Comparison of ENCODE assay signal across 16 mouse cellular contexts in genomic region chr5:144234222-144234621, GRCm38 (mm10). TPM values are rescaled to one million over a fixed set of nuclear protein-coding genes. Genes with fewer than 3 reads are reported as not detected.
"Had no signal": no experiment of that assay in that cellular context is flagged by ENCODE, and none has a peak within 500 bp of the region (broad histone marks: within the 10 kb centered on the region; RNA-seq: fewer than 3 reads in every experiment).

No protein-coding gene starts in this region.

- H3K27ac ChIP-seq: kidney, embryonic 15.5 days; limb, embryonic 15.5 days; liver, embryonic 15.5 days; midbrain, embryonic 15.5 days; neural tube, embryonic 12.5 days; stomach, embryonic 15.5 days had no signal

- H3K4me2 ChIP-seq: kidney, embryonic 15.5 days; limb, embryonic 15.5 days; liver, embryonic 15.5 days; midbrain, embryonic 11.5 days; midbrain, embryonic 15.5 days; neural tube, embryonic 12.5 days; stomach, embryonic 15.5 days had no signal

- H3K9me3 ChIP-seq: kidney, embryonic 15.5 days; limb, embryonic 15.5 days; liver, embryonic 15.5 days; midbrain, embryonic 15.5 days; neural tube, embryonic 12.5 days; stomach, embryonic 15.5 days had no signal

- DNase-seq: kidney, postnatal 14 days; lung, postnatal 10 days; lung, postnatal 4 days; retina, postnatal 1 day; right cerebral cortex, postnatal 14 days; thymus, adult 2 months; thymus, postnatal 36 days had no signal

- H3K4me1 ChIP-seq: kidney, embryonic 15.5 days; limb, embryonic 15.5 days; liver, embryonic 15.5 days; megakaryocyte, embryonic 14.5 days; midbrain, embryonic 15.5 days; neural tube, embryonic 12.5 days; stomach, embryonic 15.5 days had no signal

- ATAC-seq: intestine, embryonic 16.5 days; midbrain, embryonic 15.5 days had no signal

- H3K27me3 ChIP-seq: kidney, embryonic 15.5 days; limb, embryonic 15.5 days; liver, embryonic 15.5 days; midbrain, embryonic 15.5 days; neural tube, embryonic 12.5 days; stomach, embryonic 15.5 days had no signal

- H3K4me3 ChIP-seq: kidney, embryonic 15.5 days; limb, embryonic 15.5 days; liver, embryonic 15.5 days; megakaryocyte, embryonic 14.5 days; midbrain, embryonic 15.5 days; neural tube, embryonic 12.5 days; stomach, embryonic 15.5 days had no signal

- H3K36me3 ChIP-seq: kidney, embryonic 15.5 days; limb, embryonic 15.5 days; liver, embryonic 15.5 days; midbrain, embryonic 15.5 days; neural tube, embryonic 12.5 days; stomach, embryonic 15.5 days had no signal

- H3K9ac ChIP-seq: kidney, embryonic 15.5 days; limb, embryonic 15.5 days; liver, embryonic 15.5 days; midbrain, embryonic 15.5 days; neural tube, embryonic 12.5 days; stomach, embryonic 15.5 days had no signal

RNA-seq across cellular contexts. Expression of gene Bhlha15, which starts 44.1 kb away (rescaled TPM):
- polyA plus RNA-seq: midbrain, embryonic 11.5 days had no signal
